Mouse (Mus musculus): ENCODE measurements around the gene Sfxn3. TPM values are rescaled to one million over a fixed set of nuclear protein-coding genes. Genes with fewer than 3 reads are reported as not detected.

Sfxn3 gene
- polyA plus RNA-seq, 1 experiment from 2014 or later: 21.7 TPM

DNA sequence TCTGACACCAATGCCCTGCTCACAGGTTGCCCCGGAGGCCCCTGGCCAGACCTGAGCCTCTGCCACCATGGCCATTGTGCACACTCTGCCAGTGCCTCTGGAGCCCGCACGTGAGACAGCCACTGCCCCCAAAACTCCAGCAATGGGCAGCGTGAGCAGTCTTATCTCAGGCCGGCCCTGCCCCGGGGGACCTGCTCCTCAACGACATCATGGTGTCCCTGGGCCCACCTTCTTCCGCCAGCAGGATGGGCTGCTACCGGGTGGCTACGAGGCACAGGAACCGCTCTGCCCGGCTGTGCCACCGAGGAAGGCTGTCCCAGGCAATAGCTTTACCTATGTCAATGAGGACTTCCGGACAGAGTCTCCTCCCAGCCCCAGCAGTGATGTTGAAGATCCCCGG, 25.9 kb upstream of the Sfxn3 start:
- Histone ChIP-seq H3K27ac (no peak overlapping the region), H3K36me3 (peaks cover 46% of the 10 kb centered on the region), H3K9me3 (no peaks in the 10 kb centered on the region), H3K9ac (0 out of 2 replicates have a peak overlapping the region, but pooled peaks have one; percentile 10), H3K4me3 (no peak overlapping the region), H3K4me2 (peak overlapping the region; percentile 79; the same call in 1 of the 2 replicates), H3K4me1 (peaks cover 46% of the 10 kb centered on the region), H3K27me3 (no peaks in the 10 kb centered on the region)
- ATAC-seq (ENCODE audit: borderline replicate concordance, extremely low read depth, low FRiP score, low TSS enrichment): no peak
- WGBS: 82% methylated on average over 15 of the region's 15 CpGs

DNA sequence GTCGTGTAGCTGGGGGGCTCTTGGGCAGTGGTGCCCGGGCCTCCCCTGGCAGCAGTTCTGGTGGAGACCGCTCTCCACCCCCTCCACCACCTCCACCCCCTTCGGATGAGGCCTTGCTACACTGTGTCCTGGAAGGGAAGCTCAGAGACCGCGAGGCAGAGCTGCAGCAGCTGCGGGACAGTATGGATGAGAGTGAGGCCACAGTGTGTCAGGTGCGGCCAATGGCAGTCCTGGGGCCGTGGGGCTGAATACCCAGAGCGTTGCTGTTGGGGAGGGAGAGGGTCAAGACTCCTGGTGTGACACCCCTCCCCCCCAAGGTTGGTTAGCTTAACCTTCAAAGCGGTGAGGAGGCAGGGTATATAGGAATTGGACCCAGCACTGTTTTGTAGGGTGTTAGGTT, 23.3 kb upstream of the Sfxn3 start:
- Histone ChIP-seq H3K9ac (no peak overlapping the region), H3K4me2 (no peak overlapping the region), H3K36me3 (peaks cover 67% of the 10 kb centered on the region), H3K27ac (no peak overlapping the region), H3K9me3 (no peaks in the 10 kb centered on the region), H3K4me1 (peaks cover 33% of the 10 kb centered on the region), H3K27me3 (no peaks in the 10 kb centered on the region), H3K4me3 (no peak overlapping the region)
- WGBS: 69% methylated on average over 10 of the region's 11 CpGs
- no peak for ATAC-seq (ENCODE audit: borderline replicate concordance, extremely low read depth, low FRiP score, low TSS enrichment)

- H3K4me1 ChIP-seq: peaks cover 25% of the 10 kb centered on the region
Observed at GRCm38 (mm10) chr19:45024775-45025174, 22.5 kb upstream of the Sfxn3 start.

GRCm38 (mm10) chr19:45025937-45026568, 21.2 kb upstream of the Sfxn3 start:
- H3K4me1 ChIP-seq: peaks cover 24% of the 10 kb centered on the region
- peaks cover 67% of the 10 kb centered on the region for H3K36me3 ChIP-seq
- no peaks in the 10 kb centered on the region for H3K27me3 ChIP-seq
- no peak overlapping the region for H3K27ac ChIP-seq
- H3K4me3 ChIP-seq: no peak overlapping the region
- H3K9ac ChIP-seq: no peak overlapping the region
- no peaks in the 10 kb centered on the region for H3K9me3 ChIP-seq
- ATAC-seq (ENCODE audit: borderline replicate concordance, extremely low read depth, low FRiP score, low TSS enrichment): no peak
- H3K4me2 ChIP-seq: no peak overlapping the region
- WGBS: 89% methylated on average over 37 of the region's 37 CpGs

More at GRCm38 (mm10) chr19:45024775-45025174, 22.5 kb upstream of the Sfxn3 start:
- Histone ChIP-seq H3K9ac (no peak overlapping the region), H3K36me3 (peaks cover 67% of the 10 kb centered on the region), H3K27me3 (no peaks in the 10 kb centered on the region), H3K4me3 (no peak overlapping the region), H3K27ac (no peak overlapping the region), H3K4me2 (no peak overlapping the region), H3K9me3 (no peaks in the 10 kb centered on the region)
- no peak for ATAC-seq (ENCODE audit: borderline replicate concordance, extremely low read depth, low FRiP score, low TSS enrichment)
- 71% methylated on average over 20 of the region's 20 CpGs for WGBS

GRCm38 (mm10) chr19:45026958-45027670, 20.2 kb upstream of the Sfxn3 start:
- no peaks in the 10 kb centered on the region for H3K27me3 ChIP-seq
- no peak overlapping the region for H3K4me2 ChIP-seq
- ATAC-seq (ENCODE audit: borderline replicate concordance, extremely low read depth, low FRiP score, low TSS enrichment): no peak
- H3K9ac ChIP-seq: no peak overlapping the region
- H3K36me3 ChIP-seq: peaks cover 58% of the 10 kb centered on the region
- 65% methylated on average over 6 of the region's 6 CpGs for WGBS
- H3K4me3 ChIP-seq: no peak overlapping the region
- no peak overlapping the region; the same call in 1 of the 2 replicates for H3K27ac ChIP-seq
- H3K4me1 ChIP-seq: peaks cover 27% of the 10 kb centered on the region
- no peaks in the 10 kb centered on the region for H3K9me3 ChIP-seq

- 76% methylated on average over 6 of the region's 6 CpGs for WGBS
- Histone ChIP-seq H3K4me2 (no peak overlapping the region), H3K9ac (no peak overlapping the region), H3K36me3 (peaks cover 52% of the 10 kb centered on the region), H3K4me1 (peaks cover 34% of the 10 kb centered on the region), H3K4me3 (no peak overlapping the region), H3K27ac (no peak overlapping the region), H3K9me3 (no peaks in the 10 kb centered on the region), H3K27me3 (no peaks in the 10 kb centered on the region)
- no peak for ATAC-seq (ENCODE audit: borderline replicate concordance, extremely low read depth, low FRiP score, low TSS enrichment)
Observed at GRCm38 (mm10) chr19:45027848-45028247, 19.5 kb upstream of the Sfxn3 start.

GRCm38 (mm10) chr19:45028746-45029145, 18.6 kb upstream of the Sfxn3 start:
- 50% methylated on average over 19 of the region's 19 CpGs for WGBS
- H3K27me3 ChIP-seq: no peaks in the 10 kb centered on the region
- H3K4me1 ChIP-seq: peaks cover 34% of the 10 kb centered on the region
- H3K27ac ChIP-seq: no peak overlapping the region
- ATAC-seq (ENCODE audit: borderline replicate concordance, extremely low read depth, low FRiP score, low TSS enrichment): no peak
- peaks cover 45% of the 10 kb centered on the region for H3K36me3 ChIP-seq
- no peak overlapping the region for H3K4me3 ChIP-seq
- no peak overlapping the region for H3K4me2 ChIP-seq
- H3K9ac ChIP-seq: no peak overlapping the region
- no peaks in the 10 kb centered on the region for H3K9me3 ChIP-seq

DNA sequence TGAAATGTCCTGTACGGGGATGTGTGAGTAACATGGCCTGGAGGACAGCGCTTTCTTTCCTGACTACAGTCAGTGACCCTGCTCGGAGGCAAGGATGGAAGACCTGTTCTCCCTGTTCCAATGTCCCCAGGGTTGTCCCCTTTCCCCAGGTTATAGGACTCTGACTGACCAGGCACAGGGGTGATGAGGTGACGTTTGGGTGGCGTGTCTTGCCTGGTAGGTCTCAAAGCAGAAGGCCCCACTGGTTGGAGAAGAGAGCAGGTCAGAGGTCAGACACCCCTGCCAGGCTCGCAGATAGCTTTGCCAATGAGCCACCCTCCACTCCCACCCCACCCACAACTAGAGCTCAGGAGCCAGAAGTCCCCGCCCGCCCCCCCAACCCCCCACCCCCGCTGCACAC, 17.7 kb upstream of the Sfxn3 start:
- H3K27ac ChIP-seq: no peak overlapping the region
- 49% methylated on average over 9 of the region's 9 CpGs for WGBS

GRCm38 (mm10) chr19:45030111-45030510, 17.2 kb upstream of the Sfxn3 start:
- peaks cover 29% of the 10 kb centered on the region for H3K4me1 ChIP-seq
- ATAC-seq (ENCODE audit: borderline replicate concordance, extremely low read depth, low FRiP score, low TSS enrichment): peak; percentile 4; the same call in 1 of the 2 replicates
- no peaks in the 10 kb centered on the region for H3K27me3 ChIP-seq
- no peaks in the 10 kb centered on the region for H3K9me3 ChIP-seq
- WGBS: 32% methylated on average over 8 of the region's 8 CpGs
- no peak overlapping the region for H3K27ac ChIP-seq
- no peak overlapping the region for H3K4me2 ChIP-seq
- H3K36me3 ChIP-seq: peaks cover 34% of the 10 kb centered on the region
- H3K9ac ChIP-seq: no peak overlapping the region
- no peak overlapping the region for H3K4me3 ChIP-seq

More for the DNA sequence above, 17.7 kb upstream of the Sfxn3 start:
- Histone ChIP-seq H3K4me2 (no peak overlapping the region), H3K27me3 (no peaks in the 10 kb centered on the region), H3K4me3 (no peak overlapping the region), H3K36me3 (peaks cover 40% of the 10 kb centered on the region), H3K4me1 (peaks cover 29% of the 10 kb centered on the region), H3K9me3 (no peaks in the 10 kb centered on the region), H3K9ac (no peak overlapping the region)
- no peak for ATAC-seq (ENCODE audit: borderline replicate concordance, extremely low read depth, low FRiP score, low TSS enrichment)

DNA sequence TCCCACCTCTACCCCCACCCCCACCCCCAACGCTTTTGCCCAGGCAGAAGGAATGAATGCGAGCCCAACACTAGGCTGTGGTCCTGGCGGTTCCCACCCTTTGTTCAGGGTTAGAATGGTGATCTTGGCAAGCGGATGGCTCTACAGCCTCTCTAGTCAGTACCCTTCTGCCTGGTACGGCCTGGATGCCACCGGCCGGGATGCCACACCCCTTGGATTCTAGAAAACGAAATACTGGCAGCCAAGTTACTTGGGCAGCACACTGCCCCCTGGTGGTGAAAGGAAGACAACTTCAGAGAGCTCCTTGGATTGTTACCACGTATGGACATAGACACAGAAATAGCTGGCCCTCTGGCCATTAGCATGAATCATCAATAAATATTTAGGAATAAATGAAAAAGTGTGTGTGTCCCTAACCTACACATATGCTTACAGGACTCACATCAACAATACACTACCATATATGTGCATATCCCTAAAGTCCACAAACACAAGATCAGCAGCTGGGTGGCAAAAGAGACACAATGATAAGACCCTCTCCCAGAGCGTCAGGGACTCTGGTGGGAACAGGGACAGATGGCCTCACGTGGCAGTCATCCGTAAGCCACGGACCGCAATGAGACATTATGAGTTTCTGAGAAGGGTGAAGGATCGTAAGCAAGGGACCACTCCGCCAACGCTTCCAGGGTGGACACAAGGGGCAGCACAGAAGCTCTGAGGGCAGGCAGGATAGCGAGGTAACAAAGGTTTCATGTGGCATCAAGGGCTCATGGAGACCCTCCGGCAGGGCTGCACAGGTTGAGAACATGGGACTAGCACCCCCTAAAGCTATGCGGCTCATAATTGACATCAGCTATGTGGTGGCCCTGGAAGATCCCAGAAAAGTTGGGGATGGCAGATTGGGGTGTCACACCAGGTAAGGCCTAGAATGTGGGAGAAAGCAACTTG, 16.3 kb upstream of the Sfxn3 start:
- WGBS: 35% methylated on average over 20 of the region's 20 CpGs
- H3K9ac ChIP-seq: no peak overlapping the region
- H3K36me3 ChIP-seq: peaks cover 25% of the 10 kb centered on the region
- no peaks in the 10 kb centered on the region for H3K27me3 ChIP-seq
- peaks cover 29% of the 10 kb centered on the region for H3K4me1 ChIP-seq
- no peak for ATAC-seq (ENCODE audit: borderline replicate concordance, extremely low read depth, low FRiP score, low TSS enrichment)
- H3K9me3 ChIP-seq: no peaks in the 10 kb centered on the region
- H3K4me2 ChIP-seq: peak overlapping the region; percentile 52
- no peak overlapping the region for H3K27ac ChIP-seq
- H3K4me3 ChIP-seq: peak overlapping the region; percentile 10; the same call in 1 of the 2 replicates

DNA sequence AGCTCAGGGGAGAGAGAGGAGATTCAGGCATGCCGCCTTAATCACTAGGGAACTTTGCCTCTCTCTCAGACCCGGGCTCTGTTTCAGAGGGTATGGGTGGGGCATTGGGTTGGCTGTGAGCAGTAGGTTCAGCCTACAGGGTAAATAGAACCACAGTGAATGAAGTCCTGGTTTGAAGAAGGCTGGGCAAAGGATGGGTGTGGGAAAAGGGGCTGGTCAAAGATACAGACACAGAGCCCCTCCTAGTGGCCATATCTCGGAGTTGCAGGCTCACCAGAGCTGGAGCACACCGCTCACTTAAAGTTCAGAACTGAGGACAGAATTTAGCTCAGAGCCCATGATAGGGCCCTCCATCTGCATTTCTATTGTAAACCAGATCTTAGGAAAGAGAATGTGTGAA, 15.5 kb upstream of the Sfxn3 start:
- peak; percentile 46 for ATAC-seq (ENCODE audit: borderline replicate concordance, extremely low read depth, low FRiP score, low TSS enrichment)
- peaks cover 29% of the 10 kb centered on the region for H3K4me1 ChIP-seq

More for the DNA sequence above, 15.5 kb upstream of the Sfxn3 start:
- 19% methylated on average over 4 of the region's 4 CpGs for WGBS
- Histone ChIP-seq H3K27me3 (no peaks in the 10 kb centered on the region; the same call in 1 of the 2 replicates), H3K9ac (no peak overlapping the region), H3K4me2 (no peak overlapping the region), H3K27ac (no peak overlapping the region), H3K9me3 (no peaks in the 10 kb centered on the region), H3K36me3 (peaks cover 17% of the 10 kb centered on the region), H3K4me3 (no peak overlapping the region)
